ENCODE assay signal across 8 mouse cellular contexts in genomic region chr12:38788621-38789020, GRCm38 (mm10). TPM values are rescaled to one million over a fixed set of nuclear protein-coding genes. Genes with fewer than 3 reads are reported as not detected.
A peak's percentile ranks its signal among the peaks of the same experiment; 100 is the strongest.
DNase-seq lines count a peak whose midpoint lies in the region; ATAC-seq lines count a peak whose summit lies in the region.

No protein-coding gene starts in this region.

- H3K9me3 ChIP-seq in hindbrain, embryonic 11.5 days (ENCODE audit: control insufficient read depth, low read length), result no peaks in the 10 kb centered on the region
- H3K9me3 ChIP-seq in hindbrain, embryonic 10.5 days, result no peaks in the 10 kb centered on the region

- no peak overlapping the region for H3K4me3 ChIP-seq in hindbrain, embryonic 11.5 days (ENCODE audit: low read depth, low read length)
- no peak overlapping the region for H3K4me3 ChIP-seq in hindbrain, embryonic 10.5 days

- 62% methylated on average over 6 of the region's 6 CpGs for WGBS in hindbrain, embryonic 11.5 days
- WGBS in hindbrain, embryonic 10.5 days, result 68% methylated on average over 6 of the region's 6 CpGs

- H3K4me2 ChIP-seq in hindbrain, embryonic 11.5 days (replicated peaks; ENCODE audit: low read depth, low read length), result no peak overlapping the region

- H3K9ac ChIP-seq in hindbrain, embryonic 11.5 days (ENCODE audit: low read depth, low read length), result no peak overlapping the region

- no peak for ATAC-seq in hindbrain, embryonic 11.5 days (ENCODE audit: low FRiP score)
- peak; percentile 4 for ATAC-seq in CD4-positive, CD25-positive, alpha-beta regulatory T cell, adult 4 months
- no peak for ATAC-seq in megakaryocyte-erythroid progenitor cell, adult 5-6 weeks (replicated peaks; ENCODE audit: low FRiP score, low TSS enrichment, poor library complexity, severe bottlenecking)

- DNase-seq in hindbrain, embryonic 11.5 days (ENCODE audit: low spot score), result peak; percentile 4
- DNase-seq in hindbrain, embryonic 10.5 days (ENCODE audit: low spot score), result no peak
- peak; percentile 64 to 68 for DNase-seq in cerebellum, postnatal 25 days
- DNase-seq in heart, adult 8-10 months (ENCODE audit: low spot score), result peak; percentile 84
- peak; percentile 60 to 70 for DNase-seq in kidney, adult 8-10 months
- DNase-seq in lung, postnatal 4 days, result peak; percentile 54 to 66

- H3K27me3 ChIP-seq in hindbrain, embryonic 11.5 days (ENCODE audit: control insufficient read depth, insufficient read depth, low read length), result no peaks in the 10 kb centered on the region
- no peaks in the 10 kb centered on the region for H3K27me3 ChIP-seq in hindbrain, embryonic 10.5 days (ENCODE audit: insufficient read depth, poor library complexity, severe bottlenecking)

- no peaks in the 10 kb centered on the region for H3K36me3 ChIP-seq in hindbrain, embryonic 11.5 days (ENCODE audit: control insufficient read depth, insufficient read depth, low read length)
- no peaks in the 10 kb centered on the region for H3K36me3 ChIP-seq in hindbrain, embryonic 10.5 days

- no peaks in the 10 kb centered on the region for H3K4me1 ChIP-seq in hindbrain, embryonic 11.5 days (replicated peaks; ENCODE audit: control insufficient read depth, insufficient read depth, low read length)
- 0 out of 2 replicates have a peak, but pooled peaks cover under 1% of the 10 kb centered on the region for H3K4me1 ChIP-seq in hindbrain, embryonic 10.5 days (replicated peaks)

- no peak overlapping the region for H3K27ac ChIP-seq in hindbrain, embryonic 11.5 days (ENCODE audit: low read depth, low read length)
- H3K27ac ChIP-seq in hindbrain, embryonic 10.5 days, result no peak overlapping the region

RNA-seq across cellular contexts. Expression of gene Etv1, which starts 9.4 kb away (rescaled TPM):
- polyA plus RNA-seq in hindbrain, embryonic 11.5 days (2014; fragmentation: Nextera tagmentation; extraction: Ambion mirVana), result 14.8 and 17.7 TPM in 2 replicates
- polyA plus RNA-seq in hindbrain, embryonic 10.5 days (2016; fragmentation: Nextera tagmentation; extraction: Ambion mirVana), result 10.2 and 15.0 TPM in 2 replicates
- polyA plus RNA-seq in CD4-positive, CD25-positive, alpha-beta regulatory T cell, adult 4 months (2017; shearing (Covaris generic)), result under 1 TPM; 0.58 to 0.61 TPM
- total RNA-seq in heart, adult 8-10 months (2022), result 10 to 100 TPM in 2 of 4 experiments, 1 to 10 TPM in 2; 7.4 to 10.9 (median 9.3) TPM
- not detected in 2 replicates for total RNA-seq in megakaryocyte-erythroid progenitor cell, adult 5-6 weeks (2014; fragmentation: Nextera tagmentation)
- not detected in 2 replicates for total RNA-seq in megakaryocyte-erythroid progenitor cell, adult 5-6 weeks (2017)
